Mouse (Mus musculus) stomach, embryonic 14.5 days (tissue): Measurements from ENCODE around the gene Spaca6. TPM values are rescaled to one million over a fixed set of nuclear protein-coding genes. Genes with fewer than 3 reads are reported as not detected.

ENCODE experiments used
- microRNA counts: library from miRNA; unstranded; fragments of <30 nt; microRNA quantifications from one replicate; lab custom pipeline; 2016
- microRNA-seq: library from miRNA; unstranded; fragments of <30 nt; microRNA quantifications from one replicate; pipeline ENCODE4, GENCODE M21; 2016
- polyA plus RNA-seq: library from polyadenylated mRNA; unstranded; fragments of >200 nt; fragmentation: Nextera tagmentation; extraction: Ambion mirVana; gene quantifications from 2 replicates; pipeline ENCODE4 v1.2.1, GENCODE M21; 2014

Spaca6 gene
- polyA plus RNA-seq, 1 experiment from 2014 or later: 40.9 TPM

MicroRNAs within 50 kb of the gene (microRNA counts, 519-probe panel; counts per million panel counts)
- microRNA mmu-let-7e (lab: Ali Mortazavi, UCI): 5,257 counts per million, percentile 96 among the panel's probes with 10 or more counts
- microRNA mmu-miR-125a-3p (lab: Ali Mortazavi, UCI): 3,448 counts per million, percentile 67 among the panel's probes with 10 or more counts
- 5,608 counts per million, percentile 98 among the panel's probes with 10 or more counts for microRNA mmu-miR-125a-5p (lab: Ali Mortazavi, UCI)
- microRNA mmu-miR-99b (lab: Ali Mortazavi, UCI): 4,670 counts per million, percentile 92 among the panel's probes with 10 or more counts

Small RNAs within 50 kb of the gene (microRNA-seq; reads per million reads assigned to microRNA genes)
- gene Gm25927 (not detected), gene Mir125a (5,046 reads per million, percentile 88 among the genes with 10 or more reads in this experiment), gene Mir99b (23,288 reads per million, percentile 97 among the genes with 10 or more reads in this experiment), gene Mirlet7e (not detected)

Other genes with a start within 250 kb of the Spaca6 start
- gene Lnpep, start 202.1 kb upstream of the Spaca6 start, polyA plus RNA-seq: 18.3 and 20.2 TPM in 2 replicates
- not detected in 2 replicates for gene Vmn2r90, start 123.4 kb upstream of the Spaca6 start, polyA plus RNA-seq
- gene Has1, start 28.0 kb downstream of the Spaca6 start, polyA plus RNA-seq: 3.1 and 4.0 TPM in 2 replicates
- 0.30 and 0.32 TPM in 2 replicates for gene Fpr1, start 56.8 kb downstream of the Spaca6 start, polyA plus RNA-seq
- gene Fpr2, start 60.7 kb downstream of the Spaca6 start, polyA plus RNA-seq: 0.55 TPM in 1 of 2 replicates, not detected in the other
- gene Fpr3, start 60.7 kb downstream of the Spaca6 start, polyA plus RNA-seq: not detected in 2 replicates
- gene Fpr-rs4, start 194.6 kb downstream of the Spaca6 start, polyA plus RNA-seq: not detected in 2 replicates
- gene Vmn2r124, start 222.3 kb downstream of the Spaca6 start, polyA plus RNA-seq: 0.03 TPM in 1 of 2 replicates, not detected in the other